Mouse (Mus musculus): ENCODE data around the gene Klhl42. TPM values are rescaled to one million over a fixed set of nuclear protein-coding genes. Genes with fewer than 3 reads are reported as not detected.

Klhl42 gene
- total RNA-seq (2023) = 3.0 and 4.6 TPM in 2 replicates

DNA sequence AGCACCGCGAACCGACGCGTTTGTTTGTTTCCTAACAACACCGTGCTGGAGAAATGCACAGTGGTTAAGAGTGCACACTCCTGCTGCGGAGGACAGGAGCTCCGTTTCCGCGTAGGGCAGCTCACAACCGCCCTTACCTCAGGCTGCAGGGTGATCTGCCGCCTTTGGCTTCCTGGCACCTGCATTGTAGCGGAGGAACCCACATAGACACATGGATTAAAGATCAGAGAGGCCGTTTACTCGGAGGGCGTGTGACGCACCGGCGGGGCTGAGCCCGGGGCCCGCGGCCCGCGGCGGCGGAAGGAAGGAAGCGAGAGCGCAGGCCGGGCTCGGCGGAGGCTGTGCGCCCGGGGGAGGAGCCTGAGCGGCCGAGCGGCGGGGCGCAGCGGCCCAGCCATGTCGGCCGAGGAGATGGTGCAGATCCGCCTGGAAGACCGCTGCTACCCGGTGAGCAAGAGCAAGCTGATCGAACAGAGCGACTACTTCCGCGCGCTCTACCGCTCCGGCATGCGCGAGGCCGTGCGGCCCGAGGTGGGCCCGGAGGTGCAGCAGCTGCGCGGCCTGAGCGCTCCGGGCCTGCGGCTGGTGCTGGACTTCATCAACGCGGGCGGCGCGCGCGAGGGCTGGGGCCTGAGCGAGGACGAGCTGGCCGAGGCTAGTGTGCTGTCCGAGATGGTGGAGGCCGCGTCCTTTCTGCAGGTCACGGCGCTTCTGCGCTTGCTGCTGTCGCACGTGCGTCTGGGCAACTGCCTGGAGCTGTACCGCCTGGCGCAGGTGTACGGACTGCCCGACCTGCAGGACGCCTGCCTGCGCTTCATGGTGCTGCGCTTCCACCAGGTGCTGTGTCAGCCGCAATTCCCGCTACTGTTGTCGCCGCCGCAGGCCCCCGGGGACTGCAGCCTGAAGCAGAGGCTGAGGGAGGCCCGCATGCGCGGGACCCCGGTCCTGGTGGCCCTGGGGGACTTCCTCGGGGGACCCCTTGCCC, at the start of gene Klhl42:
Gene Klhl42 (plus strand): TSS at position 244 of the 985 bp plus-strand sequence.

GRCm38 (mm10) chr6:147042291-147043290, 48.6 kb upstream of the Klhl42 start, which contains the start of gene Mrps35:
Mrps35 (plus strand) TSS chr6:147042764.

GRCm38 (mm10) chr6:147086594-147087225, 4.5 kb upstream of the Klhl42 start, which contains the start of gene Mansc4:
Mansc4 (minus strand) TSS chr6:147087032.

Other genes with a start within 250 kb of the Klhl42 start
- gene Smco2, start 241.3 kb upstream of the Klhl42 start, total RNA-seq (2023) = not detected in 2 replicates
- gene Ppfibp1, start 202.9 kb upstream of the Klhl42 start, total RNA-seq (2023) = 2.2 and 6.7 TPM in 2 replicates
- gene 1700034J05Rik, start 137.0 kb upstream of the Klhl42 start, total RNA-seq (2023) = not detected in 2 replicates
- gene Rep15, start 58.8 kb upstream of the Klhl42 start, total RNA-seq (2023) = not detected in 2 replicates
- 14.1 and 21.9 TPM in 2 replicates for gene Mrps35, start 48.6 kb upstream of the Klhl42 start, total RNA-seq (2023)
- not detected in 2 replicates for gene Mansc4, start 4.3 kb upstream of the Klhl42 start, total RNA-seq (2023)
- not detected in 2 replicates for gene Pthlh, start 172.8 kb downstream of the Klhl42 start, total RNA-seq (2023)